Mouse (Mus musculus) liver, embryonic 14.5 days (tissue): ENCODE results near the gene Abcg2.
"Not testable (repeated sequence)": the region's sequence is repeated elsewhere in the genome, so short reads cannot be mapped to it uniquely, and the experiment has no call there.

ENCODE experiments used
- CTCF ChIP-seq: IDR thresholded peaks from 2 replicates; pipeline ENCODE4 v1.5.1; 2016; ENCODE audit warnings: antibody characterized with exemption, low read depth, control low read depth
- EP300 ChIP-seq: IDR thresholded peaks from 2 replicates; pipeline ENCODE4 v1.6.1; 2016; ENCODE audit warnings: antibody characterized with exemption, low read depth

DNA sequence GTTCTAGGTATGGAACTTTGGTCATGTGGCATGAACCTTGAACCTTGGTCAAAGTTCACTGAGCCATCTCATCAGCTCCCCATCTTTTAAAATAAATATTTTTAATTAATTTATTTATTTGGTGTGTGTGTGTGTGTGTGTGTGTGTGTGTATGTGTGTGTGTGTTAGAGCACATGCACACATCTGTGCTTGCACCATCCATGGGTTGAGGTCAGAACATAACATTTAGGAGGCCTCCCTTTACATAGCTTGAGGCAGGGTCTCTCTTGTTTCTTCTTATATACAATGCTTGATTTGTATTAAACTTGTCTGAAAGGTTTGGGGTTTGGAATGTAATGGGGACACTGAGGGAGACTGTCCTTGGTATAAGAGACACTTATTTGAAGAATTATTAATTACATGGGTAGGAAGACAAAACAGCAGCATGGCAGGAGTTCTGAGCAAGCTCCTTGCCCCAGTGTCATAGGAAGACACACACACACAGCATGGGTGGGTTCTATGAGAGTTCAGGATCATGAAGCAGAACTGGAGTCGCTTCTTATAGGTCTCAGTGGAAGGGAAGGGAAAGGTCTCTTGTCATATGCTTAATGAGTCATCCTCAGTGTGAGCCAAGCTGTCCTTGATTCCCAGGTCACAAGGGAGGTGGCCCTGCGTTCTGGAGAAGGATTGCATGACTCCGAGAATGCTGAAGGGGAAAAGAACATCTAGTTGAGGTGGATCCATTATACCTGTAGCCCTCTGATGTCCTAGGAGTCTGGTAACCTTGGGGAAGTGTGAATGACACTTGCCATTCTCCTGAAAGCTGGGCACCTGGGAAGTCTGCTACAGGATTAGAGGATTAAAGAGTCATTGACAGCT lies 9.9 kb downstream of the Abcg2 start:
- TF ChIP-seq EP300, CTCF: not testable (repeated sequence)
